Mouse (Mus musculus) hindbrain, embryonic 11.5 days (tissue): ENCODE measurements around the gene Fto. TPM values are rescaled to one million over a fixed set of nuclear protein-coding genes. Genes with fewer than 3 reads are reported as not detected.

ENCODE experiments used
- ATAC-seq: fragments of 200-750 bp; cut with Nextera tagmentation; 2 replicates; pipeline ENCODE4 v1.8.0; 2017; ENCODE audit warnings: mild to moderate bottlenecking, moderate TSS enrichment, moderate library complexity; ENCODE audit not compliant: low FRiP score
- DNase-seq: peaks from one replicate; pipeline ENCODE4 v3.0.0-alpha.2; 2015; ENCODE audit warnings: low spot score
- H3K27ac ChIP-seq: fragments of 300-500 bp; sonication (generic); 2 replicates; pipeline ENCODE4 v1.5.1; 2014; ENCODE audit warnings: mild to moderate bottlenecking, low read depth, low read length
- H3K27me3 ChIP-seq: fragments of 300-500 bp; sonication (generic); 2 replicates; pipeline ENCODE4 v1.6.1; 2014; ENCODE audit warnings: mild to moderate bottlenecking, low read length, moderate library complexity, mixed read lengths; ENCODE audit not compliant: control insufficient read depth, insufficient read depth
- H3K36me3 ChIP-seq: fragments of 300-500 bp; sonication (generic); 2 replicates; pipeline ENCODE4 v1.6.1; 2014; ENCODE audit warnings: mild to moderate bottlenecking, low read length, moderate library complexity, mixed read lengths; ENCODE audit not compliant: control insufficient read depth, insufficient read depth
- H3K4me1 ChIP-seq: fragments of 300-500 bp; sonication (generic); replicated peaks from 2 replicates; pipeline ENCODE4 v1.6.1; 2014; ENCODE audit warnings: low read length, mixed read lengths; ENCODE audit not compliant: control insufficient read depth, insufficient read depth
- H3K4me2 ChIP-seq: fragments of 300-500 bp; sonication (generic); replicated peaks from 2 replicates; pipeline ENCODE4 v1.6.1; 2014; ENCODE audit warnings: mild to moderate bottlenecking, low read depth, low read length
- H3K4me3 ChIP-seq: fragments of 300-500 bp; sonication (generic); 2 replicates; pipeline ENCODE4 v1.5.1; 2014; ENCODE audit warnings: low read depth, low read length
- H3K9ac ChIP-seq: fragments of 300-500 bp; sonication (generic); 2 replicates; pipeline ENCODE4 v1.6.1; 2014; ENCODE audit warnings: low read depth, low read length
- H3K9me3 ChIP-seq: fragments of 300-500 bp; sonication (generic); 2 replicates; pipeline ENCODE4 v1.6.1; 2016; ENCODE audit warnings: low read length; ENCODE audit not compliant: control insufficient read depth
- WGBS: fragments of 180-500 bp; shearing (Covaris S2); extraction: QIAGEN DNeasy Blood & Tissue Kit; methylation state at CpG from one replicate; pipeline ENCODE4 v1.1.7; 2014; 5-methylcytosine and 5-hydroxymethylcytosine counted together
- polyA plus RNA-seq: library from polyadenylated mRNA; unstranded; fragments of >200 nt; fragmentation: Nextera tagmentation; extraction: Ambion mirVana; gene quantifications from 2 replicates; pipeline ENCODE4 v1.2.1, GENCODE M21; 2014

The Fto gene
- polyA plus RNA-seq, 1 experiment from 2014 or later = 94.7 TPM

DNA sequence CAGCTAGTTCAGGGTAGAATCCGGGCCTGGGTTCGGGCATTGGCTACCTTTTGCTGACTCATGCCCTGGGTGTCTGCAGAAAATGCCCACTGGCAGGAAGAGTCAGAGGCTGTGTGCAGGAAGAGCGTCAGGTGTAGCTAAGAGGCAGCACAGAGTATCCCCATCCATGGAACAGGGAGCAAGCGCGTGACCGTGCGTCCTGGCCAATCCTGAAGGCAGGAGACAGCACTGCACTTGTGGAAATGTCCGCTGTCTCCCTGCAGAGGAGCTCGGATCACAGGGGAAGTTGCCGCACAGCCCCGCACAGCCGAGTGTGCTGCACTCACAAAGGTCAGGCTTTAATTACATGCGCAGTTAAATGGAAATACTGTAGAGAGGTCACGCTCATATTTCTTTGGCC is 316.3 kb downstream of the Fto start:
- H3K27ac ChIP-seq = no peak overlapping the region
- H3K4me1 ChIP-seq = peaks cover 11% of the 10 kb centered on the region

DNA sequence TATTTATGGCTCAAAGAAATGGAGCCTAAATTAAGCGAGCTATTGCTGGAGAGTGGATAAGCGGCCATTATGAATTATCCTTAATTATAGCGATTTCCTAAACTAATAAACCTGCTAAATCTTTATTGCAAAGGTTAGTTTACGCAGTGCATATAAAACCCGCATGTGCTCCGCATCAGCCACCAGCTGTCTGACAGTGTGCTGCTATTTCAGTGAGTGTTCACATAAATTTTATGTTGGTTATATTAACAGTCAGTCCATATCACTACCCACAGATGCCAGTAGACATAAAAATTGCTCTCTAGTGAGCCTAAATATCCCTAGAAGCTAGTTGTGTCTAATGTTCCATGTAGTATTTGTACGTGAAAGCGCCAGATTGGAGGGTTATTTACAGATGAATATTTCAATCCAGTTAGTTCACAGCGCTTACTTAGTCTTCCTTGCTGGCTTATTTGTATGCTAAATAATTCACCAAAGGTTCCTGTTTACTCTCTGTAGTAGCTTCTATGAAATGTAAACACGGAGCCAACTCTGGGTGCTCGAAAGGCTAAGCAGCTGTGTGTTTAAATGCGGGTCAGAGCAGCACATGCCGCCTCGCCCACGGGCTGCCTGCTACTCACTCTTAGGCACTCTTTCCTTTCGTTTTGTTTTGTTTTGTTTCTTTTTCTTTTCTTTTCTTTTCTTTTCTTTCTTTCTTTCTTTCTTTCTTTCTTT is 317.2 kb downstream of the Fto start:
- H3K27me3 ChIP-seq = no peaks in the 10 kb centered on the region; the same call in none of the 2 replicates

More for the DNA sequence above, 316.3 kb downstream of the Fto start:
- no peaks in the 10 kb centered on the region for H3K36me3 ChIP-seq
- 23% methylated on average over 14 of the region's 14 CpGs for WGBS
- H3K9ac ChIP-seq = 0 out of 2 replicates have a peak overlapping the region, but pooled peaks have one; percentile 12
- no peak overlapping the region for H3K4me3 ChIP-seq
- DNase-seq (peak; percentile 37), ATAC-seq (no peak)
- H3K27me3 ChIP-seq = no peaks in the 10 kb centered on the region; the same call in none of the 2 replicates
- H3K9me3 ChIP-seq = no peaks in the 10 kb centered on the region
- no peak overlapping the region for H3K4me2 ChIP-seq

DNA sequence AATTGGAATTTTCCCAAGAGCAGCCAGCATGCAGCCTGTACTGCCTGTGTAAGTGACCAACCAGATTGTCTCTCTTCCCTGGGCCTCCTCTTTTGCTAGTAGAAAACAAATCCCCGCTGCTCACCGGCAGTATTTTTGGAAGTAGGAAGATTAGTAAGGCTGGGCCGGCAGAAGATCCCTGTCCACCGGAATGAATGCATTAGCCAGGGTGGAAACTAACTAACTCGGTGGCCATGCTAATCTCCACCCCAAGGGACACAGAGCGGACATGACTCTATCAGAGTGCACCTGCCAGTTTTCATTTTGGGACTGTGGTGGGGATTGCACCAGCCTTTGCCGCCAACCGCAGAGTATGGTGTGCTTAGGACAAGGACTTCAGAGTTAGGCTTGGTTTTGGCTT is 319.1 kb downstream of the Fto start:
- H3K27ac ChIP-seq = no peak overlapping the region
- H3K27me3 ChIP-seq = no peaks in the 10 kb centered on the region; the same call in none of the 2 replicates
- no peak for DNase-seq

More for the DNA sequence above, 317.2 kb downstream of the Fto start:
- whole genome bisulfite sequencing = 63% methylated on average over 16 of the region's 16 CpGs
- Histone ChIP-seq H3K4me3 (no peak overlapping the region), H3K36me3 (no peaks in the 10 kb centered on the region), H3K4me1 (peaks cover 8% of the 10 kb centered on the region), H3K9ac (no peak overlapping the region), H3K9me3 (no peaks in the 10 kb centered on the region), H3K4me2 (no peak overlapping the region), H3K27ac (no peak overlapping the region)
- ATAC-seq (no peak), DNase-seq (no peak)

DNA sequence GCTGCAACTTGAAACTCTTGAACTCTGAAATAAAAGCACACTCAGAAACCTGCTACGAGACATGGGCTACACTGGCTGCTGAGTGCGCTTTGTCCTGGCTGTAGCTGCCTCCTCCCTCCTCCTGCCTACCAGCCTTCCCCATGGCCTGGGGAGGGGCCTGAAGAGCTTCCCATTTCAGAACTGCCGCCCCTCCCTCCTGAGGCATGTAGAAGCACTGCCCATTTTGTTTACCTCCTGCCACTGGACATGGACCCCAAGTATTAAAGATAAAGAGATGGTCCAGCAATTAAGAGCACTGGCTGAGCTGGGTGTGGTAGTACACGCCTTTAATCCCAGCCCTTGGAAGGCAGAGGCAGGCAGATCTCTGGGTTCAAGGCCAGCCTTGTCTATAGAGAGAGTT is 322.1 kb downstream of the Fto start:
- no peak overlapping the region for H3K9ac ChIP-seq
- no peak overlapping the region for H3K4me2 ChIP-seq
- 93% methylated on average over 4 of the region's 4 CpGs for WGBS
- H3K4me3 ChIP-seq = no peak overlapping the region
- H3K27ac ChIP-seq = no peak overlapping the region
- no peaks in the 10 kb centered on the region; the same call in 1 of the 2 replicates for H3K27me3 ChIP-seq
- DNase-seq (no peak), ATAC-seq (no peak)
- H3K36me3 ChIP-seq = no peaks in the 10 kb centered on the region
- H3K4me1 ChIP-seq = no peaks in the 10 kb centered on the region
- H3K9me3 ChIP-seq = no peaks in the 10 kb centered on the region

More for the DNA sequence above, 319.1 kb downstream of the Fto start:
- WGBS = 85% methylated on average over 8 of the region's 8 CpGs
- no peak for ATAC-seq
- H3K4me3 ChIP-seq = no peak overlapping the region
- H3K9ac ChIP-seq = no peak overlapping the region
- no peak overlapping the region for H3K4me2 ChIP-seq
- no peaks in the 10 kb centered on the region for H3K36me3 ChIP-seq
- no peaks in the 10 kb centered on the region for H3K9me3 ChIP-seq
- no peaks in the 10 kb centered on the region for H3K4me1 ChIP-seq

DNA sequence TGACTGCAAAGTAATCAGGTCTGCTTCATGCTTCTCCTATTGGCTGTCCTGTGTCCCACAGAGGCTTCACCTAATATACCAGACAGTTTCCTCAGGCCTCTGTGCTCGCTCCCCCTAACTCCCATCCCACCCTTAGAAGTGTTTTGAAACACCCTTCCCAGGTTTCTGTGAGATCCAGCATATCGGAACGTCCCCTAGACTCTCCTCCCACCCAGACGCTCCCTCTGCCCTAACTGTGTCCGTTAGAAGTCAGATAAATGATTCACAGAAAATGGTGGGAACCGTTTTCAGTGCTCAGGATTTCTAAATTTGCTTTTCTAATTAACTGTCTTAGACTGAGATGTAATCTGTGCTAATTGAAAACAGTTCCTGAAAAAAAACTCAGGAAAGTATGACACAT is 323.6 kb downstream of the Fto start:
- Histone ChIP-seq H3K27ac (no peak overlapping the region), H3K9ac (no peak overlapping the region), H3K9me3 (no peaks in the 10 kb centered on the region), H3K4me2 (no peak overlapping the region), H3K27me3 (no peaks in the 10 kb centered on the region; the same call in 1 of the 2 replicates), H3K4me1 (no peaks in the 10 kb centered on the region), H3K36me3 (no peaks in the 10 kb centered on the region), H3K4me3 (no peak overlapping the region)
- DNase-seq (no peak), ATAC-seq (no peak)
- 80% methylated on average over 6 of the region's 6 CpGs for WGBS

DNA sequence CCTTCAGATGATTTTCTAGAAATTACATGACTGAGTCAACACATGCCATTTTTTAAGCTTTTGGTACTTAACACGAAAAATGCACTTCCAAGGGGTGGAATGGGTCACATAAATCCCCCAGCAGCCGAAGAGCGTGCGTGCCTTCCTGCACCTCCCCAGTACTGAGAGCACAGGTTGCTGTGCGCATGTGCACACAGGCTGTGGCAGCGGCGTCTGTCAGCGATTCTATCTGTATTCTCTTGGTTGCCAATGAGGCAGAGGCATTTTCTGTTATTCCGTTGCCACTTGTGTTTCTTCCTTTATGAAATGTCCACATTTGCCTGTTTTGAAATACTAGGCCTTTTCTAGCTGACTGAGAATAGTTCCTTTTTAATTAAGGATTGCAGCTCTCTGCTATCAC is 324.4 kb downstream of the Fto start:
- no peak overlapping the region for H3K4me2 ChIP-seq
- no peak overlapping the region for H3K27ac ChIP-seq
- H3K4me3 ChIP-seq = no peak overlapping the region
- DNase-seq (no peak), ATAC-seq (no peak)
- no peaks in the 10 kb centered on the region for H3K4me1 ChIP-seq
- WGBS = 95% methylated on average over 9 of the region's 9 CpGs
- no peaks in the 10 kb centered on the region for H3K9me3 ChIP-seq
- H3K36me3 ChIP-seq = no peaks in the 10 kb centered on the region
- H3K9ac ChIP-seq = no peak overlapping the region
- no peaks in the 10 kb centered on the region; the same call in 1 of the 2 replicates for H3K27me3 ChIP-seq

DNA sequence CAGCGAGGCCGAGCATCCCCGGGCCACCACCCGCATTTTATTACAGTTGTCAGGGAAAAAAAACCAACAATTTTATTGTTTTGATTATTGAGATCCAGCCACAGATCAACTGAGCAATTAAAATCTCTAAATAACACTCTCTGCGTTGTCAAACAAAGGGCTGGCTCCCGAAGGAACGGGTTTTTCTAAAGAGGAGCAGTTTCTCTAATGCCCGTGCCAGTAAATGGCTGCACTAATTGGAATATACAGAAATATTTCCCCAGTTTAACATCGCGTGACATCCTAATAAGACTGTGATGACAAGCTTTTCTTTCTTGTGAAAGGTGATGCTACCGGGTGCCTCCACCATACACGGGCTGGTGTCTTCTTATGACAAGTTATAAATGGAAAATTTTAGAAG is 324.9 kb downstream of the Fto start:
- DNase-seq = no peak
- ATAC-seq = no peak
- no peaks in the 10 kb centered on the region; the same call in 1 of the 2 replicates for H3K27me3 ChIP-seq
- no peak overlapping the region for H3K27ac ChIP-seq
- H3K9me3 ChIP-seq = no peaks in the 10 kb centered on the region
- no peaks in the 10 kb centered on the region for H3K36me3 ChIP-seq
- no peak overlapping the region for H3K4me2 ChIP-seq
- WGBS = 87% methylated on average over 12 of the region's 12 CpGs
- H3K4me1 ChIP-seq = no peaks in the 10 kb centered on the region
- H3K9ac ChIP-seq = no peak overlapping the region
- no peak overlapping the region for H3K4me3 ChIP-seq

DNA sequence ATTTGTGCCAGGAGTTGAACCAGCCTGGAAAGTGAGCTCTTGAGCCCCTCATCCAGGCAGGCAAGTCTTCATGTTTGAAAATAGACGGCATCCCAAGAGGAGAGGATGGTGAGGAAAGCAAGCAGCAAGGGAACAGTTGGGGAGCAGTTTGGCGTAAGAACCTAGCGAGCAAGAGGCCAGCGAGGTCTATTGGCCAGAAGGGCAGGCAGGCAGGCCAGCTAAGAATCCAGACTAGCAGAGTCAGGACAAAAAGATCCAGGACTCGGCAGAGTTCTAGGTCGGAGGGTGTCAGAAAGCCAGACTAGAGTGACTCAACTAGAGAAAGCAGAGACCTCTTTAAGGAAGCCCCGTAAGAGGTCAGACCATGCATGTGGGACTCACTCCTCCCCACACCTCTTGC is 327.1 kb downstream of the Fto start:
- ATAC-seq (no peak), DNase-seq (no peak)
- H3K9me3 ChIP-seq = no peaks in the 10 kb centered on the region
- H3K4me1 ChIP-seq = no peaks in the 10 kb centered on the region
- no peak overlapping the region for H3K27ac ChIP-seq
- H3K9ac ChIP-seq = no peak overlapping the region
- no peaks in the 10 kb centered on the region for H3K36me3 ChIP-seq
- no peak overlapping the region for H3K4me3 ChIP-seq
- no peak overlapping the region for H3K4me2 ChIP-seq
- no peaks in the 10 kb centered on the region for H3K27me3 ChIP-seq
- 76% methylated on average over 7 of the region's 7 CpGs for WGBS

DNA sequence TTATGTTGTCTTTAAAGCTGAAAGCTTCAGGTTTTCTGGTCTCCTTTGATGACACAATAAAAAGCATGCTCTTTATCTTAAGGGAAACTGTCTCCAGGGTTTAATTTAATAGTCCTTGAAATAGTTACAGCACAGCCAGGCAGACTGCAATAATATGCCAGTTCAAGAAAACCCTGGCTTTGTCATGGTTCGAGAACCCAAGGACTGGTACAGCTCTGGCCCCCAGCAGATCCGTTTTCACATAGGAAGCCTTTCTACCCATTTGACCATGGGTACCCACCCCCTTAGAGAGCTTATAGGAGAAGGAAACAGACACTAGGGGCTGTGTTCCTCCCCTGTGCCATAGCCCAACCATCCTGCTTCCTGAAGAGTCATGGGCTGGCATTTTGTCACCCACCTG is 332.2 kb downstream of the Fto start:
- Histone ChIP-seq H3K27ac (no peak overlapping the region), H3K36me3 (no peaks in the 10 kb centered on the region), H3K4me1 (peaks cover 4% of the 10 kb centered on the region; the same call in 1 of the 2 replicates), H3K4me2 (no peak overlapping the region), H3K9ac (no peak overlapping the region), H3K4me3 (no peak overlapping the region), H3K9me3 (no peaks in the 10 kb centered on the region), H3K27me3 (no peaks in the 10 kb centered on the region)
- no peak for DNase-seq
- 88% methylated on average over 2 of the region's 2 CpGs for WGBS
- no peak for ATAC-seq
